In the genomic region with DNA sequence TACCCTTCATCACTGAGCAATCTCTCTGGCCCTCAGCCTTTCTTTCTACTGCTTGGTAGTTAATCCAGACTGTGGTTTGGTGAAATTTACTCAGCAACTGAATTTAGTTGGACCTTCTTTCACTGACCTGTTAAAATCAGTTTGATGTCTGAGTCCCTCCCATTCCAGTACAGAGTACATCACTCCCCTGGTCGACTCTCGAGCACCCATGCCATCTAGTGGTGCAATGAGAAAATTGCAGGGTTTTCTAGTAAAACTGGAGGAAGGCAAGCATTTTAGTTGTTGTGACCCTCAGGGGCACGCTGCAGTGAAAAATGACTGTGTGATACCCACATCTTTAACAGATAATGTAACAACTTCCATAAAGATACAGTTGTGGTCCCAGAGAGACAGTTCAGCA, we compare ENCODE assay signal across 8 mouse cellular contexts. TPM values are rescaled to one million over a fixed set of nuclear protein-coding genes. Genes with fewer than 3 reads are reported as not detected.
DNase-seq lines count a peak whose midpoint lies in the region; ATAC-seq and TF ChIP-seq lines count a peak whose summit lies in the region.
"Had no signal": no experiment of that assay in that cellular context is flagged by ENCODE, and none has a peak within 500 bp of the region (broad histone marks: within the 10 kb centered on the region; RNA-seq: fewer than 3 reads in every experiment).

No protein-coding gene starts in this region.

- whole genome bisulfite sequencing in forebrain, embryonic 16.5 days = 14% methylated on average over 3 of the region's 3 CpGs
- 10% methylated on average over 3 of the region's 3 CpGs for WGBS in intestine, postnatal 0 days
- 12% methylated on average over 3 of the region's 3 CpGs for WGBS in liver, postnatal 0 days (ENCODE audit: insufficient replicate concordance)
- 16% methylated on average over 3 of the region's 3 CpGs for WGBS in neural tube, embryonic 15.5 days

- no peak overlapping the region for H3K4me2 ChIP-seq in forebrain, embryonic 16.5 days (ENCODE audit: low read length)
- no peak overlapping the region for H3K4me2 ChIP-seq in intestine, postnatal 0 days (replicated peaks; ENCODE audit: low read depth)
- H3K4me2 ChIP-seq in liver, postnatal 0 days (ENCODE audit: low read depth, low read length) = no peak overlapping the region
- no peak overlapping the region for H3K4me2 ChIP-seq in neural tube, embryonic 15.5 days
- H3K4me2 ChIP-seq: heart, embryonic 13.5 days had no signal

- H3K27ac ChIP-seq in forebrain, embryonic 16.5 days (ENCODE audit: low read length) = no peak overlapping the region
- H3K27ac ChIP-seq in intestine, postnatal 0 days (ENCODE audit: low read depth, low read length) = no peak overlapping the region
- no peak overlapping the region for H3K27ac ChIP-seq in liver, postnatal 0 days (ENCODE audit: low read depth)
- H3K27ac ChIP-seq in neural tube, embryonic 15.5 days (replicated peaks) = no peak overlapping the region
- H3K27ac ChIP-seq: heart, embryonic 13.5 days had no signal

- H3K9ac ChIP-seq in forebrain, embryonic 16.5 days (replicated peaks; ENCODE audit: low read depth, low read length) = no peak overlapping the region
- H3K9ac ChIP-seq in intestine, postnatal 0 days (ENCODE audit: low read depth, low read length) = no peak overlapping the region
- H3K9ac ChIP-seq in liver, postnatal 0 days (replicated peaks) = no peak overlapping the region
- no peak overlapping the region for H3K9ac ChIP-seq in neural tube, embryonic 15.5 days (replicated peaks)
- H3K9ac ChIP-seq: heart, embryonic 13.5 days had no signal

- H3K36me3 ChIP-seq in forebrain, embryonic 16.5 days (ENCODE audit: control insufficient read depth, insufficient read depth) = no peaks in the 10 kb centered on the region
- no peaks in the 10 kb centered on the region for H3K36me3 ChIP-seq in intestine, postnatal 0 days (ENCODE audit: control insufficient read depth, insufficient read depth)
- H3K36me3 ChIP-seq in liver, postnatal 0 days (replicated peaks; ENCODE audit: insufficient read depth, low read length) = no peaks in the 10 kb centered on the region
- H3K36me3 ChIP-seq in neural tube, embryonic 15.5 days = no peaks in the 10 kb centered on the region
- H3K36me3 ChIP-seq: heart, embryonic 13.5 days had no signal

- no peak overlapping the region for H3K4me3 ChIP-seq in forebrain, embryonic 16.5 days (replicated peaks; ENCODE audit: low read length)
- H3K4me3 ChIP-seq in intestine, postnatal 0 days (ENCODE audit: low read depth, low read length) = no peak overlapping the region
- no peak overlapping the region for H3K4me3 ChIP-seq in liver, postnatal 0 days (ENCODE audit: low read depth, low read length)
- no peak overlapping the region for H3K4me3 ChIP-seq in neural tube, embryonic 15.5 days (replicated peaks)
- H3K4me3 ChIP-seq: heart, embryonic 13.5 days had no signal

- DNase-seq in 3134 (ENCODE audit: extremely low read depth, insufficient read length, low spot score) = peak; percentile 31
- peak; percentile 25 to 29 for DNase-seq in CD8-positive naive resting alpha-beta T cell, adult 2 months (ENCODE audit: low read depth in 2 of 2, low spot score in 2 of 2)
- peak; percentile 9 for DNase-seq in cerebellum, adult 11-12 months
- DNase-seq in liver, postnatal 0 days = peak; percentile 33

- H3K9me3 ChIP-seq in forebrain, embryonic 16.5 days (ENCODE audit: control insufficient read depth, low read length) = no peaks in the 10 kb centered on the region
- H3K9me3 ChIP-seq in intestine, postnatal 0 days (ENCODE audit: control insufficient read depth) = no peaks in the 10 kb centered on the region
- no peaks in the 10 kb centered on the region for H3K9me3 ChIP-seq in liver, postnatal 0 days (ENCODE audit: low read length)
- H3K9me3 ChIP-seq in neural tube, embryonic 15.5 days (replicated peaks) = no peaks in the 10 kb centered on the region
- H3K9me3 ChIP-seq: heart, embryonic 13.5 days had no signal

- H3K27me3 ChIP-seq in forebrain, embryonic 16.5 days (replicated peaks; ENCODE audit: control insufficient read depth, insufficient read depth, low read length) = no peaks in the 10 kb centered on the region
- H3K27me3 ChIP-seq in intestine, postnatal 0 days (replicated peaks; ENCODE audit: control insufficient read depth, insufficient read depth, low read length) = no peaks in the 10 kb centered on the region
- no peaks in the 10 kb centered on the region for H3K27me3 ChIP-seq in liver, postnatal 0 days (ENCODE audit: insufficient read depth, low read length)
- H3K27me3 ChIP-seq in neural tube, embryonic 15.5 days (replicated peaks) = no peaks in the 10 kb centered on the region
- H3K27me3 ChIP-seq: heart, embryonic 13.5 days had no signal

- no peak for TF ChIP-seq EP300 in liver, postnatal 0 days (IDR thresholded peaks at IDR 0.05; ENCODE audit: low read depth)

- H3K4me1 ChIP-seq in forebrain, embryonic 16.5 days (replicated peaks; ENCODE audit: control insufficient read depth, insufficient read depth, low read length) = peaks cover 7% of the 10 kb centered on the region
- 0 out of 2 replicates have a peak, but pooled peaks cover 9% of the 10 kb centered on the region for H3K4me1 ChIP-seq in intestine, postnatal 0 days (replicated peaks; ENCODE audit: control insufficient read depth, insufficient read depth, low read length)
- H3K4me1 ChIP-seq in liver, postnatal 0 days (ENCODE audit: insufficient read depth) = peaks cover 10% of the 10 kb centered on the region
- peaks cover 15% of the 10 kb centered on the region for H3K4me1 ChIP-seq in neural tube, embryonic 15.5 days

- peak; percentile 78 for ATAC-seq in forebrain, embryonic 16.5 days
- 0 out of 2 replicates have a peak, but pooled peaks have one; percentile 49 for ATAC-seq in intestine, postnatal 0 days
- ATAC-seq in liver, postnatal 0 days = peak; percentile 63
- peak; percentile 71; the same call in 1 of the 2 replicates for ATAC-seq in neural tube, embryonic 15.5 days (ENCODE audit: low FRiP score)

- TF ChIP-seq CTCF in intestine, postnatal 0 days (IDR thresholded peaks at IDR 0.05; ENCODE audit: low read depth) = peak; percentile 95
- peak; percentile 87 for TF ChIP-seq CTCF in liver, postnatal 0 days (IDR thresholded peaks at IDR 0.05; ENCODE audit: low read depth)

RNA-seq across cellular contexts. Expression of a gene that starts 41.5 kb away (rescaled TPM):
- polyA plus RNA-seq in forebrain, embryonic 16.5 days (2015; fragmentation: Nextera tagmentation; extraction: Ambion mirVana) = 14.3 and 15.1 TPM in 2 replicates
- 0.90 TPM in 2 replicates for polyA plus RNA-seq in intestine, postnatal 0 days (2015; fragmentation: Nextera tagmentation; extraction: Ambion mirVana)
- 0.06 and 0.08 TPM in 2 replicates for polyA plus RNA-seq in liver, postnatal 0 days (2015; fragmentation: Nextera tagmentation; extraction: Ambion mirVana)
- polyA plus RNA-seq in neural tube, embryonic 15.5 days (2015; fragmentation: Nextera tagmentation; extraction: Ambion mirVana) = 12.2 and 14.6 TPM in 2 replicates
